Mouse (Mus musculus): Measurements from ENCODE around the gene Cartpt. TPM values are rescaled to one million over a fixed set of nuclear protein-coding genes. Genes with fewer than 3 reads are reported as not detected.

Cartpt gene
- polyA plus RNA-seq (2012; rRNA removed): 5.5 and 5.7 TPM in 2 replicates

GRCm38 (mm10) chr13:99900965-99901364 lies at the start of gene Cartpt:
Cartpt (minus strand) TSS chr13:99901091.

Other genes with a start within 250 kb of the Cartpt start
- 13.9 and 15.4 TPM in 2 replicates for gene Mccc2, start 114.5 kb upstream of the Cartpt start, polyA plus RNA-seq (2012; rRNA removed)
- gene Bdp1, start 203.0 kb upstream of the Cartpt start, polyA plus RNA-seq (2012; rRNA removed): 14.1 and 15.3 TPM in 2 replicates
- 308 and 360 TPM in 2 replicates for gene Serf1, start 206.9 kb upstream of the Cartpt start, polyA plus RNA-seq (2012; rRNA removed)
- 61.9 and 63.2 TPM in 2 replicates for gene Smn1, start 223.8 kb upstream of the Cartpt start, polyA plus RNA-seq (2012; rRNA removed)